Mouse (Mus musculus): Measurements from ENCODE around the gene Sac3d1.
A peak's percentile ranks its signal among the peaks of the same experiment; 100 is the strongest.

DNA sequence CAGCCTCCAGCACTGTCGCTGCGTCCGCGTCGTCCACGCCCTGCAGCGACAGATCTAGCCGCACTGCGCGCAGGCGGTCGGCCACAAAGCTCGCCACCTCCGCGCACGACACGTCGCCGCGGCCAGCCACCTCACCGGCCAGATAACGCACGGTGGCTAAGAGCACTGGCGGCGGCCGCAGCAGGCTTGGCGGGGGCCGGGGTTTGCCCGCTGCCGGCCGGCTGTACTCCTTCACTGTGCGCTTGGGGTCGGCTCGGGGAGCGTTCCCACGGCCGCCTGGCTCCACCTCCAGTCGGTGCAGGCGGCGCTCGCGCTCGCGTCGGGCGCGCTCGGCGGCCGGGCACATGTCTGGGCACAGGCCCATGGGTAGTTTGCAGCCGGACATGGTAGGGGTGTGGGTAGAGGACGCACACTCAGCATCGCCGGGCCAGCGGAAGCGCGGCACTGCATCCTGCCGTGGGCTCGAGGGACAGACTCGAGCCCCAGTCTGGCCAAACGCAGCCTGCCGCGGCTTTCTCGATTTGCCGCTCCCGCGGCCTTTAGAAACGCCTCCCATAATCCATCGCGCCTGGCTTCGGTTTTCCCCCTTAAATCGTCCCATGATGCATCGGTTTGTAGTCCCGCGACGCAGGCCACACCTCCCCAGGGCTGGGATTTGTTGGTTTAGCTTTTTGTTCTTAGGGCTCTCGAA lies at the start of gene Sac3d1:
- TF ChIP-seq CTCF (IDR thresholded peaks at IDR 0.05; ENCODE audit: low read depth, low read length) (no peak), POLR2A (IDR thresholded peaks at IDR 0.05; ENCODE audit: insufficient read depth, low read length) (peak; percentile 76)
